Mouse (Mus musculus) lung, embryonic 15.5 days (tissue): Measurements from ENCODE around the gene Epn2. TPM values are rescaled to one million over a fixed set of nuclear protein-coding genes. Genes with fewer than 3 reads are reported as not detected.

Experiments
- ATAC-seq: fragments of 200-750 bp; cut with Nextera tagmentation; 2 replicates; pipeline ENCODE4 v1.8.0; 2017; ENCODE audit warnings: moderate number of reproducible peaks, borderline replicate concordance; ENCODE audit not compliant: low FRiP score, low TSS enrichment; ENCODE audit errors: extremely low read depth
- H3K27ac ChIP-seq: fragments of 300-500 bp; sonication (generic); 2 replicates; pipeline ENCODE4 v1.5.1; 2015; ENCODE audit warnings: moderate library complexity, mild to moderate bottlenecking, inconsistent platforms
- H3K27me3 ChIP-seq: fragments of 300-500 bp; sonication (generic); 2 replicates; pipeline ENCODE4 v1.6.1; 2015; ENCODE audit warnings: inconsistent platforms
- H3K36me3 ChIP-seq: fragments of 300-500 bp; sonication (generic); 2 replicates; pipeline ENCODE4 v1.6.1; 2015; ENCODE audit warnings: inconsistent platforms
- H3K4me1 ChIP-seq: fragments of 300-500 bp; sonication (generic); 2 replicates; pipeline ENCODE4 v1.6.1; 2015; ENCODE audit warnings: inconsistent platforms
- H3K4me2 ChIP-seq: fragments of 300-500 bp; sonication (generic); 2 replicates; pipeline ENCODE4 v1.6.1; 2015; ENCODE audit warnings: inconsistent platforms, mild to moderate bottlenecking, moderate library complexity
- H3K4me3 ChIP-seq: fragments of 300-500 bp; sonication (generic); 2 replicates; pipeline ENCODE4 v1.5.1; 2015; ENCODE audit warnings: mild to moderate bottlenecking, inconsistent platforms
- H3K9ac ChIP-seq: fragments of 300-500 bp; sonication (generic); 2 replicates; pipeline ENCODE4 v1.6.1; 2015; ENCODE audit warnings: inconsistent platforms
- H3K9me3 ChIP-seq: fragments of 300-500 bp; sonication (generic); 2 replicates; pipeline ENCODE4 v1.6.1; 2016; ENCODE audit warnings: inconsistent platforms
- WGBS: fragments of 180-500 bp; shearing (Covaris S2); methylation state at CpG from one replicate; pipeline ENCODE4 v1.1.7; 2015; 5-methylcytosine and 5-hydroxymethylcytosine counted together
- polyA plus RNA-seq: library from polyadenylated mRNA; unstranded; fragments of >200 nt; fragmentation: Nextera tagmentation; extraction: Ambion mirVana; gene quantifications from 2 replicates; pipeline ENCODE4 v1.2.1, GENCODE M21; 2015

The Epn2 gene
- polyA plus RNA-seq, 1 experiment from 2014 or later, result 26.1 TPM

DNA sequence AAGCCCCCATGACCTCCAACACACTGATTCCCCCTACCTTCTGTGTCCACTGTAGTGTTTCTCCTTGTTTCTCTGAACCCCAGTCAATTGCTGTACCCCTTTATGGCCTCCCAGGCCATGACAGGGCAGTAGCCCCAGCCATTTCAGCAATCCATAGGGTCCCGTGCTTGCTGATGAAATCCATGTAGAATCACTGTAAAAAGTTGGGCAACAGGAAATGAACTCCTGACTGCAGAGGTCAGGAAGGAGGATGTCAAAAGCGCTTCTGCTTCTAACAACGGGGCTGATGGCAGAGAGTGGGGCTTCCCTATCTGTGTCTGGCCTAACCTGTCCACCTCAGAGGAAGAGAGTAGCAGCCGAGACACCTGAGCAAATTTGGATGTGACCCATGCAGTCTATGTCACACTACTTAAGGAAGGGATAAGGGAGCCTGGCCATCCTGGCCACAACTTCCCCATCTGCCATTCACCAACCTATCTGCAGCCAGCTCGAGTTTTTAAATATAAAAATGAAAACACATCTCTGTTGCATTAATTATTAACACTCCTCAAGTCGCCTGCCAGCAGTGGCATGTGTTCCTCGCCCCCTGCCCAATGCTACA is 110.1 kb downstream of the Epn2 start:
- H3K9me3 ChIP-seq, result no peaks in the 10 kb centered on the region
- 47% methylated on average over 7 of the region's 7 CpGs for WGBS
- no peak overlapping the region for H3K9ac ChIP-seq
- no peaks in the 10 kb centered on the region for H3K27me3 ChIP-seq
- peaks cover 31% of the 10 kb centered on the region for H3K4me1 ChIP-seq
- H3K4me3 ChIP-seq, result no peak overlapping the region
- 0 out of 2 replicates have a peak overlapping the region, but pooled peaks have one; percentile 5 for H3K27ac ChIP-seq
- H3K36me3 ChIP-seq, result no peaks in the 10 kb centered on the region
- no peak for ATAC-seq
- H3K4me2 ChIP-seq, result no peak overlapping the region

DNA sequence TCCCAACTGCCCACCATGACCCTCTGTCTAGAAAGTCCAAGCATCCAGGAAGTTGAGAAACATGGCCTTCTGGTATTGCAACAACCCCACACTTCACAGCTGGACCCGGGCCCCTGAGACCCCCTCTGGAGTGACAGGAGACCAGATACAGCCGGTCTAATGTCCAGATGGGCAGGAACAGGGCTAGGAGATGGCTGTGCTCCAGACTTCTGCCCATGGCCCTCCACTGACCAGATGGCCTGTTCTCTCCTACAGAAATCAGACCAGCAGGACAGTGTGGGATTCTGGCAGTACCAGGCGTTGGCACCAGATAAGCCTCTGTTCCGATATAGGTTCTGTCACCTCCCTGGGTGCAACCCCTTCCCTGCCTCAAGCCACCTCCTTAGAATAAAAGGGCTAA is 111.0 kb downstream of the Epn2 start:
- Histone ChIP-seq H3K4me2 (no peak overlapping the region), H3K9me3 (no peaks in the 10 kb centered on the region), H3K27ac (peak overlapping the region; percentile 5), H3K4me1 (peaks cover 39% of the 10 kb centered on the region), H3K9ac (no peak overlapping the region), H3K36me3 (no peaks in the 10 kb centered on the region), H3K27me3 (no peaks in the 10 kb centered on the region), H3K4me3 (no peak overlapping the region)
- WGBS, result 58% methylated on average over 4 of the region's 4 CpGs
- ATAC-seq, result peak; percentile 72

Other genes with a start within 250 kb of the Epn2 start
- 0.22 and 0.26 TPM in 2 replicates for gene Slc47a2, start 236.8 kb downstream of the Epn2 start, polyA plus RNA-seq
- gene Slc47a1, start 201.3 kb downstream of the Epn2 start, polyA plus RNA-seq, result 2.0 and 4.4 TPM in 2 replicates
- 0.81 and 0.96 TPM in 2 replicates for gene Rnf112, start 125.6 kb downstream of the Epn2 start, polyA plus RNA-seq
- gene Mfap4, start 94.3 kb downstream of the Epn2 start, polyA plus RNA-seq, result 1,042 and 1,148 TPM in 2 replicates
- gene Mapk7, start 85.3 kb downstream of the Epn2 start, polyA plus RNA-seq, result 61.7 and 66.0 TPM in 2 replicates
- gene B9d1, start 74.5 kb downstream of the Epn2 start, polyA plus RNA-seq, result 46.5 and 52.5 TPM in 2 replicates
- gene Grap, start 73.6 kb upstream of the Epn2 start, polyA plus RNA-seq, result 37.6 and 42.2 TPM in 2 replicates
- 2.3 and 2.8 TPM in 2 replicates for gene Fam83g, start 104.4 kb upstream of the Epn2 start, polyA plus RNA-seq
- not detected in 2 replicates for gene Slc5a10, start 141.1 kb upstream of the Epn2 start, polyA plus RNA-seq
- 31.0 and 34.0 TPM in 2 replicates for gene Prpsap2, start 182.4 kb upstream of the Epn2 start, polyA plus RNA-seq